ENCODE assay signal across 11 mouse cellular contexts in genomic region chr6:97340211-97340791, GRCm38 (mm10).
DNase-seq lines count a peak whose midpoint lies in the region; ATAC-seq and TF ChIP-seq lines count a peak whose summit lies in the region.
"Had no signal": no experiment of that assay in that cellular context is flagged by ENCODE, and none has a peak within 500 bp of the region (broad histone marks: within the 10 kb centered on the region; RNA-seq: fewer than 3 reads in every experiment).

No protein-coding gene starts in this region.

- intact Hi-C loops in heart, adult 2 months (cut with DNase I): no loop called here

- H3K27ac ChIP-seq in neural tube, embryonic 12.5 days: no peak overlapping the region
- H3K27ac ChIP-seq in neural tube, embryonic 15.5 days (replicated peaks): no peak overlapping the region
- H3K27ac ChIP-seq in heart, adult 2 months: no peak overlapping the region
- no peak overlapping the region for H3K27ac ChIP-seq in thymus, adult 2 months (ENCODE audit: control insufficient read depth, insufficient read depth, low read length)
- H3K27ac ChIP-seq: limb, embryonic 15.5 days had no signal

- DNase-seq in cerebellum, adult 9-10 months: peak; percentile 7
- DNase-seq in cerebellum, postnatal 4 days (ENCODE audit: low spot score in 2 of 2): no peak
- peak; percentile 39 to 65 for DNase-seq in layer of hippocampus, postnatal 36 days
- DNase-seq in telencephalon, adult 2 months (ENCODE audit: low read depth, low spot score): peak; percentile 70
- DNase-seq in heart, adult 2 months: no peak
- no peak for DNase-seq in thymus, adult 2 months

- no peak overlapping the region for H3K4me2 ChIP-seq in neural tube, embryonic 12.5 days (replicated peaks)
- H3K4me2 ChIP-seq in neural tube, embryonic 15.5 days: no peak overlapping the region
- H3K4me2 ChIP-seq: limb, embryonic 15.5 days had no signal

- no peak for TF ChIP-seq POLR2A in heart, adult 2 months (IDR thresholded peaks at IDR 0.05; ENCODE audit: insufficient read depth, low read depth, low read length)
- TF ChIP-seq POLR2A in thymus, adult 2 months (IDR thresholded peaks at IDR 0.05; ENCODE audit: control insufficient read depth, extremely low read depth, insufficient read depth, low read length, poor library complexity): no peak

- H3K9me3 ChIP-seq in neural tube, embryonic 12.5 days: no peaks in the 10 kb centered on the region
- H3K9me3 ChIP-seq in neural tube, embryonic 15.5 days (replicated peaks): no peaks in the 10 kb centered on the region
- H3K9me3 ChIP-seq: limb, embryonic 15.5 days; megakaryocyte, embryonic 14.5 days had no signal

- peaks cover 23% of the 10 kb centered on the region for H3K4me1 ChIP-seq in neural tube, embryonic 12.5 days
- H3K4me1 ChIP-seq in neural tube, embryonic 15.5 days: peaks cover 13% of the 10 kb centered on the region
- H3K4me1 ChIP-seq in heart, adult 2 months (ENCODE audit: control insufficient read depth, insufficient read depth, low read length): no peaks in the 10 kb centered on the region
- no peaks in the 10 kb centered on the region for H3K4me1 ChIP-seq in thymus, adult 2 months (replicated peaks; ENCODE audit: control insufficient read depth, insufficient read depth, low read length)
- H3K4me1 ChIP-seq: limb, embryonic 15.5 days had no signal

- no peaks in the 10 kb centered on the region for H3K79me2 ChIP-seq in heart, adult 2 months (replicated peaks; ENCODE audit: control insufficient read depth, insufficient read depth, low read length)

- H3K36me3 ChIP-seq in neural tube, embryonic 12.5 days: no peaks in the 10 kb centered on the region
- H3K36me3 ChIP-seq in neural tube, embryonic 15.5 days: no peaks in the 10 kb centered on the region
- H3K36me3 ChIP-seq in heart, adult 2 months (ENCODE audit: control insufficient read depth, insufficient read depth, low read length): no peaks in the 10 kb centered on the region
- no peaks in the 10 kb centered on the region for H3K36me3 ChIP-seq in thymus, adult 2 months (ENCODE audit: control insufficient read depth, insufficient read depth, low read length)
- H3K36me3 ChIP-seq: limb, embryonic 15.5 days had no signal

- TF ChIP-seq EP300 in heart, adult 2 months (IDR thresholded peaks at IDR 0.05; ENCODE audit: insufficient read depth, low read depth, low read length): no peak

- no peak for TF ChIP-seq CTCF in heart, adult 2 months (IDR thresholded peaks at IDR 0.05)
- no peak for TF ChIP-seq CTCF in thymus, adult 2 months (IDR thresholded peaks at IDR 0.05; ENCODE audit: borderline replicate concordance, control insufficient read depth, extremely low read depth, insufficient read depth, low read length, poor library complexity)

- no peak overlapping the region for H3K9ac ChIP-seq in neural tube, embryonic 12.5 days
- no peak overlapping the region for H3K9ac ChIP-seq in neural tube, embryonic 15.5 days (replicated peaks)
- no peak overlapping the region for H3K9ac ChIP-seq in heart, adult 2 months (ENCODE audit: low read depth, low read length)
- H3K9ac ChIP-seq: limb, embryonic 15.5 days had no signal

- 41% methylated on average over 17 of the region's 17 CpGs for WGBS in neural tube, embryonic 12.5 days
- WGBS in neural tube, embryonic 15.5 days: 38% methylated on average over 17 of the region's 17 CpGs
- 91% methylated on average over 17 of the region's 17 CpGs for WGBS in heart, adult 2 months
- 93% methylated on average over 17 of the region's 17 CpGs for WGBS in thymus, adult 2 months

- H3K4me3 ChIP-seq in neural tube, embryonic 12.5 days: no peak overlapping the region
- no peak overlapping the region for H3K4me3 ChIP-seq in neural tube, embryonic 15.5 days (replicated peaks)
- H3K4me3 ChIP-seq in heart, adult 2 months: no peak overlapping the region
- H3K4me3 ChIP-seq in thymus, adult 2 months (ENCODE audit: control insufficient read depth, insufficient read depth, low read length): no peak overlapping the region
- H3K4me3 ChIP-seq: limb, embryonic 15.5 days; megakaryocyte, embryonic 14.5 days had no signal

- H3K27me3 ChIP-seq in neural tube, embryonic 12.5 days (replicated peaks): no peaks in the 10 kb centered on the region
- no peaks in the 10 kb centered on the region for H3K27me3 ChIP-seq in neural tube, embryonic 15.5 days (replicated peaks)
- H3K27me3 ChIP-seq in heart, adult 2 months (ENCODE audit: control insufficient read depth, insufficient read depth, low read length): no peaks in the 10 kb centered on the region
- no peaks in the 10 kb centered on the region for H3K27me3 ChIP-seq in thymus, adult 2 months (ENCODE audit: control insufficient read depth, insufficient read depth, low read length)
- H3K27me3 ChIP-seq: limb, embryonic 15.5 days; megakaryocyte, embryonic 14.5 days; Patski had no signal

- peak; percentile 65 for ATAC-seq in neural tube, embryonic 12.5 days (ENCODE audit: low FRiP score, low read depth)
- ATAC-seq in neural tube, embryonic 15.5 days (ENCODE audit: low FRiP score): no peak

Comparison
In these comparisons a context has a peak if more than half of its experiments do, and no peak if none do; other contexts are left out.
1. DNase-seq: peak in cerebellum, adult 9-10 months (single experiment), layer of hippocampus, postnatal 36 days (2 of 2) and telencephalon, adult 2 months (single experiment); none in cerebellum, postnatal 4 days (0 of 2), heart, adult 2 months (0 of 2) and thymus, adult 2 months (single experiment).